Mouse (Mus musculus) midbrain, embryonic 11.5 days (tissue): ENCODE data around the gene Agpat3. TPM values are rescaled to one million over a fixed set of nuclear protein-coding genes. Genes with fewer than 3 reads are reported as not detected.

Source experiments
- ATAC-seq: fragments of 200-750 bp; cut with Nextera tagmentation; 2 replicates; pipeline ENCODE4 v1.8.0; 2017; ENCODE audit warnings: moderate TSS enrichment, moderate library complexity; ENCODE audit not compliant: low FRiP score
- DNase-seq: peaks from one replicate; pipeline ENCODE4 v3.0.0; 2015; ENCODE audit warnings: low spot score; ENCODE audit errors: missing footprints
- H3K27ac ChIP-seq: fragments of 300-500 bp; sonication (generic); 2 replicates; pipeline ENCODE4 v1.5.1; 2014; ENCODE audit warnings: low read depth, low read length
- H3K27me3 ChIP-seq: fragments of 300-500 bp; sonication (generic); 2 replicates; pipeline ENCODE4 v1.6.1; 2014; ENCODE audit warnings: mild to moderate bottlenecking, low read length, moderate library complexity, mixed read lengths; ENCODE audit not compliant: control insufficient read depth, insufficient read depth
- H3K36me3 ChIP-seq: fragments of 300-500 bp; sonication (generic); 2 replicates; pipeline ENCODE4 v1.6.1; 2014; ENCODE audit warnings: mild to moderate bottlenecking, low read length, moderate library complexity, mixed read lengths; ENCODE audit not compliant: control insufficient read depth, insufficient read depth
- H3K4me1 ChIP-seq: fragments of 300-500 bp; sonication (generic); 2 replicates; pipeline ENCODE4 v1.6.1; 2014; ENCODE audit warnings: low read length; ENCODE audit not compliant: control insufficient read depth, insufficient read depth
- H3K4me2 ChIP-seq: fragments of 300-500 bp; sonication (generic); 2 replicates; pipeline ENCODE4 v1.6.1; 2014; ENCODE audit warnings: mild to moderate bottlenecking, moderate library complexity
- H3K4me3 ChIP-seq: fragments of 300-500 bp; sonication (generic); 2 replicates; pipeline ENCODE4 v1.5.1; 2014; ENCODE audit warnings: low read depth, low read length
- H3K9ac ChIP-seq: fragments of 300-500 bp; sonication (generic); 2 replicates; pipeline ENCODE4 v1.6.1; 2014; ENCODE audit warnings: low read length
- H3K9me3 ChIP-seq: fragments of 300-500 bp; sonication (generic); 2 replicates; pipeline ENCODE4 v1.6.1; 2016; ENCODE audit warnings: low read length; ENCODE audit not compliant: control insufficient read depth
- WGBS: fragments of 180-500 bp; shearing (Covaris S2); extraction: QIAGEN DNeasy Blood & Tissue Kit; methylation state at CpG from one replicate; pipeline ENCODE4 v1.1.7; 2014; 5-methylcytosine and 5-hydroxymethylcytosine counted together
- microRNA-seq: library from miRNA; unstranded; fragments of <30 nt; microRNA quantifications from one replicate; pipeline ENCODE4, GENCODE M21; 2017
- polyA plus RNA-seq: library from polyadenylated mRNA; unstranded; fragments of >200 nt; fragmentation: Nextera tagmentation; extraction: Ambion mirVana; gene quantifications from 2 replicates; pipeline ENCODE4 v1.2.1, GENCODE M21; 2014

The Agpat3 gene
- polyA plus RNA-seq, 1 experiment from 2014 or later = 46.3 TPM

DNA sequence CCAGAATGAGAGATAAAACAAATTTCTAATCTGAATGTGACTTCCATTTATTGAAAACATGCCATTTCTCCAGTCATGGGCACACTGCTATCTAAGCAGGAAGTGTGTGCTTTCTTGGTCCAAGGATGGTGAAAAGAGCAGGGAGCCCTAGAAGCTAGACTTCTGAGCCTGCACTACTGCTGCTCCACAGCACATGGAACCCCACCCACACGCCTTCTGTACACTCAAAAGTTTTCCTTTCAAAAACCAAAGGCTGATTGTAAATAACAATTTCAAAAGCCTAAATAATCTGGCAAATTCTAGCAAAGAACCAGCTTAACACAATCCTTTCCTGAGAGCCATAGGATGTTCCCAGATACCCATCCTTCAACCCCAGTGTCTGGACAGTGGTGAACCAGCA lies 132.8 kb downstream of the Agpat3 start:
- H3K27ac ChIP-seq = no peak overlapping the region
- H3K27me3 ChIP-seq = no peaks in the 10 kb centered on the region
- no peak overlapping the region for H3K4me3 ChIP-seq
- DNase-seq (no peak), ATAC-seq (no peak)
- no peaks in the 10 kb centered on the region for H3K9me3 ChIP-seq
- H3K4me2 ChIP-seq = no peak overlapping the region
- no peak overlapping the region for H3K9ac ChIP-seq
- WGBS = 91% methylated on average over 1 of the region's 1 CpGs
- peaks cover 7% of the 10 kb centered on the region; the same call in 1 of the 2 replicates for H3K36me3 ChIP-seq
- no peaks in the 10 kb centered on the region for H3K4me1 ChIP-seq

Small RNA genes lying within 50 kb of the gene (microRNA-seq; reads per million reads assigned to microRNA genes)
- 0.57 reads per million for gene Mir7659

Other genes with a start within 250 kb of the Agpat3 start
- 18.4 and 20.9 TPM in 2 replicates for gene D10Jhu81e, start 182.7 kb downstream of the Agpat3 start, polyA plus RNA-seq
- 17.2 and 19.0 TPM in 2 replicates for gene Pwp2, start 167.3 kb downstream of the Agpat3 start, polyA plus RNA-seq
- gene Trappc10, start 107.8 kb downstream of the Agpat3 start, polyA plus RNA-seq = 16.7 and 17.5 TPM in 2 replicates
- 223 and 244 TPM in 2 replicates for gene Rrp1, start 60.6 kb upstream of the Agpat3 start, polyA plus RNA-seq
- gene Cstb, start 73.2 kb upstream of the Agpat3 start, polyA plus RNA-seq = 109 and 115 TPM in 2 replicates
- gene Pdxk, start 112.5 kb upstream of the Agpat3 start, polyA plus RNA-seq = 6.2 and 6.4 TPM in 2 replicates
- not detected in 2 replicates for gene Olfr1358, start 164.9 kb upstream of the Agpat3 start, polyA plus RNA-seq
- gene Ilvbl, start 221.9 kb upstream of the Agpat3 start, polyA plus RNA-seq = 27.1 and 27.5 TPM in 2 replicates
- 9.3 and 9.4 TPM in 2 replicates for gene Syde1, start 239.5 kb upstream of the Agpat3 start, polyA plus RNA-seq